Mouse (Mus musculus) G1E (cell line): ENCODE measurements at regions not wholly inside any gene's neighbourhood (a gene's known extent, or its start where the extent isn't known, plus 50 kb on each side); places are given as distances from the start of the nearest gene placed in this dataset.

Experiments
- ATAC-seq: 2 replicates; pipeline ENCODE4 v1.8.0; 2016; ENCODE audit warnings: mild to moderate bottlenecking; ENCODE audit not compliant: insufficient number of reproducible peaks, poor library complexity, low FRiP score, severe bottlenecking; ENCODE audit errors: extremely low read depth
- DNase-seq: peaks from one replicate; pipeline ENCODE4 v3.0.0; 2012; ENCODE audit warnings: low spot score
- H3K27me3 ChIP-seq: 2 replicates; pipeline ENCODE4 v1.6.1; 2012; ENCODE audit warnings: mild to moderate bottlenecking, low read length, inconsistent platforms; ENCODE audit not compliant: insufficient read depth
- H3K36me3 ChIP-seq: replicated peaks from 2 replicates; pipeline ENCODE3; 2012; ENCODE audit warnings: mild to moderate bottlenecking, inconsistent platforms
- H3K4me1 ChIP-seq: 2 replicates; pipeline ENCODE4 v1.6.1; 2012; ENCODE audit warnings: low read depth, low read length, inconsistent platforms, mixed read lengths; ENCODE audit not compliant: insufficient read depth
- H3K4me3 ChIP-seq: 2 replicates; pipeline ENCODE4 v1.5.1; 2012; ENCODE audit warnings: low read depth, mild to moderate bottlenecking, inconsistent platforms, low read length, moderate library complexity, mixed read lengths
- H3K9me3 ChIP-seq: replicated peaks from 2 replicates; pipeline ENCODE4 v1.6.1; 2012; ENCODE audit warnings: inconsistent platforms
- GATA1 ChIP-seq: IDR thresholded peaks from 2 replicates; pipeline ENCODE4 v1.6.1; 2012; ENCODE audit warnings: borderline replicate concordance, low read length, inconsistent platforms, mixed read lengths
- POLR2AphosphoS5 ChIP-seq: IDR thresholded peaks from 2 replicates; pipeline ENCODE4 v1.6.1; 2012; ENCODE audit warnings: low read depth, low read length, inconsistent platforms; ENCODE audit not compliant: insufficient replicate concordance
- TAL1 ChIP-seq: conservative IDR thresholded peaks from 2 replicates; pipeline ENCODE4 v1.6.1; 2012; ENCODE audit warnings: low read depth, low read length, inconsistent platforms, mixed read lengths

DNA sequence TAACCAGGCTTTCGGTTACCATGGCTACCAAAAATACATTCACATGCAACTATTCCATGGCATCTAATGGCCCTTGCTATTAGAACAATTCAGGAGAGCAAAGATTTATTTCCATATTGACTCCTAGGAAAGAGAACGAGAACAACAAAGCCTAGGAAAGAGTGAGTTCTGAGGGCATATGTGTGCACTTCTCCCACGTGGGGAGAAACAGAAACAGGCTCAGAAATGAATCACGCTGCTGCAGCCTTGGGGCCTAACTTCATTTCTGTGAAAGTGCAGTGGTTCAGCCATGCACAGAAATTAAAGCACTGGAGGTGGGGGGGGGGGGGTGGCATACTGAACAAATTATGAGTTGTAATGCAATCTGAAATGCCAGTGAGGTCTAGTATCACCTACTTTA lies 55.2 kb upstream of the Kcnmb2 start:
- TF ChIP-seq GATA1 (no peak), TAL1 (no peak), POLR2AphosphoS5 (no peak)
- H3K4me1 ChIP-seq, result no peaks in the 10 kb centered on the region
- no peak overlapping the region for H3K4me3 ChIP-seq
- H3K36me3 ChIP-seq, result no peaks in the 10 kb centered on the region
- H3K27me3 ChIP-seq, result peaks cover 4% of the 10 kb centered on the region; the same call in 1 of the 2 replicates
- ATAC-seq (no peak), DNase-seq (no peak)
- H3K9me3 ChIP-seq, result no peaks in the 10 kb centered on the region
